Mouse (Mus musculus) G1E (cell line): ENCODE results near the gene Fbxl20. TPM values are rescaled to one million over a fixed set of nuclear protein-coding genes. Genes with fewer than 3 reads are reported as not detected.

Source experiments
- ATAC-seq: 2 replicates; pipeline ENCODE4 v1.8.0; 2016; ENCODE audit warnings: mild to moderate bottlenecking; ENCODE audit not compliant: insufficient number of reproducible peaks, poor library complexity, low FRiP score, severe bottlenecking; ENCODE audit errors: extremely low read depth
- DNase-seq: peaks from one replicate; pipeline ENCODE4 v3.0.0; 2012; ENCODE audit warnings: low spot score
- H3K27me3 ChIP-seq: 2 replicates; pipeline ENCODE4 v1.6.1; 2012; ENCODE audit warnings: mild to moderate bottlenecking, low read length, inconsistent platforms; ENCODE audit not compliant: insufficient read depth
- H3K36me3 ChIP-seq: replicated peaks from 2 replicates; pipeline ENCODE3; 2012; ENCODE audit warnings: mild to moderate bottlenecking, inconsistent platforms
- H3K4me1 ChIP-seq: 2 replicates; pipeline ENCODE4 v1.6.1; 2012; ENCODE audit warnings: low read depth, low read length, inconsistent platforms, mixed read lengths; ENCODE audit not compliant: insufficient read depth
- H3K4me3 ChIP-seq: 2 replicates; pipeline ENCODE4 v1.5.1; 2012; ENCODE audit warnings: low read depth, mild to moderate bottlenecking, inconsistent platforms, low read length, moderate library complexity, mixed read lengths
- H3K9me3 ChIP-seq: replicated peaks from 2 replicates; pipeline ENCODE4 v1.6.1; 2012; ENCODE audit warnings: inconsistent platforms
- CTCF ChIP-seq: IDR thresholded peaks from 2 replicates; pipeline ENCODE4 v1.5.1; 2012; ENCODE audit warnings: low read depth, low read length, inconsistent platforms, mixed read lengths
- GATA1 ChIP-seq: IDR thresholded peaks from 2 replicates; pipeline ENCODE4 v1.6.1; 2012; ENCODE audit warnings: borderline replicate concordance, low read length, inconsistent platforms, mixed read lengths
- GATA2 ChIP-seq: IDR thresholded peaks from 2 replicates; pipeline ENCODE4 v1.6.1; 2012; ENCODE audit warnings: low read depth, low read length, inconsistent platforms, borderline replicate concordance
- POLR2AphosphoS5 ChIP-seq: IDR thresholded peaks from 2 replicates; pipeline ENCODE4 v1.6.1; 2012; ENCODE audit warnings: low read depth, low read length, inconsistent platforms; ENCODE audit not compliant: insufficient replicate concordance
- TAL1 ChIP-seq: conservative IDR thresholded peaks from 2 replicates; pipeline ENCODE4 v1.6.1; 2012; ENCODE audit warnings: low read depth, low read length, inconsistent platforms, mixed read lengths
- polyA plus RNA-seq: library from polyadenylated mRNA; stranded (reverse); fragments of >175 nt; gene quantifications from 2 replicates; pipeline ENCODE4 v1.2.3, GENCODE M21; 2012
- total RNA-seq, 2 experiments: library from RNA; stranded (forward) in 1 of 2; stranded (reverse) in 1 of 2; fragments of 200-1000 nt in 1 of 2; fragments of >200 nt in 1 of 2; fragmentation: Nextera tagmentation in 1 of 2; gene quantifications; 2 replicates each; pipeline ENCODE4 v1.2.3; 2014 to 2017

Gene Fbxl20
- total and polyA plus RNA-seq, 3 experiments = 13.2 to 55.3 (median 23.7) TPM

DNA sequence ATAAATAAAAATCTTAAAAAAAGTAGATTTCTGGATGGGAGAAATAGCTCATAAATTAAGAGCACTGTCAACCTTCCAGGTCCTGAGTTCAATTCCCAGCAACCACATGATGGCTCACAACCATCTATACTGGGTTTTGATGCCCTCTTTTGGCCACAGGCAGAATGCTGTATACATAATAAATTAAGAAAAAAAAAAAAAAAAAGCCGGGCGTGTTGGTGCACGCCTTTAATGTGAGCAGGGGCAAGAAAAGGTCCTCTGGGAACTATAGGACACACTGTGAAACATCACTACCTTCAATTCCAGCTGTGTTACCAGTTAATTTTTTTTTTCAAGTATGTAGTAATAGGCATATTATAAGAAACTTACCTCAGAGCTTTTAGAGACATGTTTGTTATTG lies 48.9 kb downstream of the Fbxl20 start:
- Histone ChIP-seq H3K36me3 (peaks cover 93% of the 10 kb centered on the region), H3K27me3 (no peaks in the 10 kb centered on the region), H3K4me3 (no peak overlapping the region), H3K4me1 (no peaks in the 10 kb centered on the region), H3K9me3 (no peaks in the 10 kb centered on the region)
- no peak for ATAC-seq
- no peak for DNase-seq
- TF ChIP-seq TAL1 = no peak
- no peak for TF ChIP-seq POLR2AphosphoS5
- no peak for TF ChIP-seq CTCF
- TF ChIP-seq GATA1 = no peak
- no peak for TF ChIP-seq GATA2

DNA sequence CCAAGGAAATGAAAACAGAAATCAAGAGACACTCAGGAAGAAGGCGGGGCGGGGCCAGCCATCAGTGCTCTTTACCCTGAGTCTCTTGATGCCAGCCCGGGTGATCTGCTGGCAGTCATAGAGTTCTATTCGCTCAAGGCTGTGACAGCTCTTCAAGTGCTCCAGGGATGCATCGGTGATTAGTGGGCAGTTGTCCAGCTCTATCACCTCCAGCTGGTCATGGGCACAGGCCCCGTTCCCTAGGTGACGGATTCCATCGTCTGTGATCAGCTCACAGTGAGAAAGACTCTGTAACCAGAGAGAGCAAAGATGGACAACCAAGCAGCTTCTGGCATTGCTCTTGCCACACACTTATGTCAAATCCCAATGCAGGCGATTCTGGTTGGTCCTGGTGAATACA lies 59.6 kb downstream of the Fbxl20 start:
- no peaks in the 10 kb centered on the region for H3K9me3 ChIP-seq
- H3K4me3 ChIP-seq = no peak overlapping the region
- DNase-seq = no peak
- peaks cover 88% of the 10 kb centered on the region for H3K36me3 ChIP-seq
- no peaks in the 10 kb centered on the region for H3K27me3 ChIP-seq
- ATAC-seq = no peak
- TF ChIP-seq TAL1 (no peak), GATA1 (no peak), POLR2AphosphoS5 (no peak), GATA2 (no peak), CTCF (no peak)
- peaks cover 5% of the 10 kb centered on the region; the same call in 1 of the 2 replicates for H3K4me1 ChIP-seq

DNA sequence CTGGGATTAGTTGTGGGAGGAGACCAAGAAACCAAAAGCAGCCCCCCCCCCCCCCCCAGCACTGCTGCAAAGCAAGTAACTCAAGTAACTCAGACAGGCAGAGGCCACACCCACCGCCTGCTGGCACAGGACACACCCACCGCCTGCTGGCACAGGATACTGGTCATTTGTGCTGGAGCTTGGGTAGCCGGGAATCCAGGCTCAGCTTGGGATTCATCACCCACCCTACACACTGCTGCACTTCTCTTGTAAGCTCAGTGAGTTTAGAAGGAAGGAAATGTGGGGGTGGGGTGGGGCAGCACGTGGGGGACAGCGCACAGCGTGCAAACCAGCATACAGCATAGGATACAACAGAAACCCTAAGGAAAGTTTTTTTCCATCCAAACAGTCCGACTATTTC lies 62.0 kb downstream of the Fbxl20 start:
- Histone ChIP-seq H3K4me3 (no peak overlapping the region), H3K4me1 (peaks cover 5% of the 10 kb centered on the region; the same call in 1 of the 2 replicates), H3K36me3 (peaks cover 90% of the 10 kb centered on the region), H3K9me3 (no peaks in the 10 kb centered on the region), H3K27me3 (no peaks in the 10 kb centered on the region)
- TF ChIP-seq GATA1 = no peak
- TF ChIP-seq POLR2AphosphoS5 = no peak
- TF ChIP-seq CTCF = no peak
- TF ChIP-seq TAL1 = no peak
- TF ChIP-seq GATA2 = no peak
- DNase-seq (no peak), ATAC-seq (no peak)

DNA sequence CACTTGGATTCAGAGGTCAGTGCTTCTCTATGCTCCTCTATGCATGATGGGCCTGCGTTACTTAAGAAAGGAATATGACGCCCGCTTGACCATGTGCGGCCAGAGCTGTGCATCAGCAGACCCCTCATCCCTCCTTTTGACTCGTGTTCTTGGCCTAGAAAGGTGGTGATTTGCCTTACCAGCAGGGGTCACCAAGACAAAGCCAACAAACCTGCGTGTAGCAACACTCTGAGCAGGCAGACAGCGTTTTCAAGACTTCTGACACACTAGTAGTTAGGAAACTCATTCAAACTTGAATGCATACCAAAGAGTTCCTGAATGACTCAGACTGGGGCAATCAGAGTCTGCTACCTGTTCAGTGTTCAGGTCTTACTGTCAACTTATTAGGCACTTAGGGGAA lies 63.6 kb downstream of the Fbxl20 start:
- no peak for ATAC-seq
- peaks cover 87% of the 10 kb centered on the region for H3K36me3 ChIP-seq
- H3K27me3 ChIP-seq = no peaks in the 10 kb centered on the region
- no peak for TF ChIP-seq CTCF
- TF ChIP-seq GATA2 = no peak
- no peak for TF ChIP-seq GATA1
- no peak for TF ChIP-seq POLR2AphosphoS5
- no peak for TF ChIP-seq TAL1
- no peaks in the 10 kb centered on the region for H3K9me3 ChIP-seq
- H3K4me3 ChIP-seq = no peak overlapping the region
- peaks cover 5% of the 10 kb centered on the region; the same call in 1 of the 2 replicates for H3K4me1 ChIP-seq
- no peak for DNase-seq

DNA sequence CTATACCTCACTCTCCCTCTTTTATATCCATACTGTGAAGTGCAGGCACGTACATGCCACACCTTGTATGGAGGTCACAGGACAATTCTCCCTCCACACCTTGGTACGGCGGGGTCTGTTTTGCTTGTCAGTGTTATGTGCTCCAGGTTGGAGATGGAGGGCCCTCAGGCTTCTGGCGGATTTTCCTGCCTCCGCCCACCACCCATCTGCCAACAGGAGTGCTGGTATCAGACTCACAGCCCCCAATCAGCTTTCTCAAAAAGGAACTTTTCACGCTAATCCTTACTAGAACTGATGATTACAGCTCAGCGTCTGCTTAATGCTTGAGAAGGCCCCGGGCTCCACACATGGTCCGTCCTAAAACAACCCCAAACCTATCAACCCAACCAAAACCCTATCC lies 64.1 kb downstream of the Fbxl20 start:
- H3K9me3 ChIP-seq = no peaks in the 10 kb centered on the region
- H3K36me3 ChIP-seq = peaks cover 84% of the 10 kb centered on the region
- no peak for TF ChIP-seq GATA2
- TF ChIP-seq GATA1 = no peak
- TF ChIP-seq TAL1 = no peak
- no peak for TF ChIP-seq CTCF
- TF ChIP-seq POLR2AphosphoS5 = no peak
- ATAC-seq (no peak), DNase-seq (no peak)
- H3K27me3 ChIP-seq = no peaks in the 10 kb centered on the region
- H3K4me3 ChIP-seq = no peak overlapping the region
- peaks cover 5% of the 10 kb centered on the region; the same call in 1 of the 2 replicates for H3K4me1 ChIP-seq

DNA sequence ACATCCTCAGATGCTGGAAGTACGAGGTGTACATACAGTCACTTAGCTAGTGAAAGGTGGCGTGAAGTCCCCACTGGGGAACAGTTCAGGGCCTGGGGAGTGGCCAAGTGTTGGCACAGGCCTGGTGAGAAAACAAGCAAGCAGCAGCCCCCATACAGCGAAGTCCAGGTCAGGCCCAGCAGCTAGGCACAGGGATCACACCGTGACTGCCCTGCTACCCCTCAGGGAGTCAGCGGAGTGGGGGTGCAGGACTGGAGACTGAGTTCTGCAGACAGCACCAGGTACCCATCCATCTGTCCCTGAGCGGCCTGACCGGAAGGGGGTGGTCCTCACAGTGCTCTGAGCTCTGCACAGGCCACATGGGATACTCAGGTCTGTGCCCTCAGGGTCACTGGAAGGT lies 67.5 kb downstream of the Fbxl20 start:
- ATAC-seq = no peak
- no peak for DNase-seq
- Histone ChIP-seq H3K4me3 (no peak overlapping the region), H3K9me3 (no peaks in the 10 kb centered on the region), H3K36me3 (peaks cover 52% of the 10 kb centered on the region), H3K4me1 (no peaks in the 10 kb centered on the region), H3K27me3 (0 out of 2 replicates have a peak, but pooled peaks cover under 1% of the 10 kb centered on the region)
- TF ChIP-seq POLR2AphosphoS5 = no peak
- no peak for TF ChIP-seq TAL1
- no peak for TF ChIP-seq GATA1
- TF ChIP-seq CTCF = no peak
- TF ChIP-seq GATA2 = no peak

DNA sequence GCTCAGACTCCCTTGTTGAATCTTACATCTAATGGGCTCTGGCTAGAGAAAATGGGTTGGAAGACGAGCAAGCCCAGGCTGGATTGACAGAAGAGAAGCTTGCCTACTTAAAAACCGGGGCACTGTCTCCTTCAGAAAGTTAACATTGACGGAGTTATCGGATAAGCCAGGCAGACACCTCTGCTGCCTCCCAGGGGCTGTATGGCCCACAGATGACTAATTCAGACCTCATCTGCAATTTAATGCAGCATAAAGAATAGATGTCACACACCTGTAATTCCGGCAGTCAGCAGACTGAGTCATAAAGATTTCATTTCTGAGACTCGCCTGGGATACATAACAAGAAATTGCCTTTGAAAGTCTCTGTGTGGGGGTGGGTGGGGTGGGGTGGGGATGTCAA lies 69.8 kb downstream of the Fbxl20 start:
- TF ChIP-seq POLR2AphosphoS5 (no peak), CTCF (no peak), TAL1 (no peak), GATA2 (no peak), GATA1 (no peak)
- Histone ChIP-seq H3K9me3 (no peaks in the 10 kb centered on the region), H3K4me3 (no peak overlapping the region), H3K36me3 (peaks cover 29% of the 10 kb centered on the region), H3K4me1 (peaks cover 5% of the 10 kb centered on the region), H3K27me3 (peaks cover 12% of the 10 kb centered on the region)
- ATAC-seq (no peak), DNase-seq (no peak)
